Mouse (Mus musculus): Measurements from ENCODE around the gene 2410131K14Rik.

DNA sequence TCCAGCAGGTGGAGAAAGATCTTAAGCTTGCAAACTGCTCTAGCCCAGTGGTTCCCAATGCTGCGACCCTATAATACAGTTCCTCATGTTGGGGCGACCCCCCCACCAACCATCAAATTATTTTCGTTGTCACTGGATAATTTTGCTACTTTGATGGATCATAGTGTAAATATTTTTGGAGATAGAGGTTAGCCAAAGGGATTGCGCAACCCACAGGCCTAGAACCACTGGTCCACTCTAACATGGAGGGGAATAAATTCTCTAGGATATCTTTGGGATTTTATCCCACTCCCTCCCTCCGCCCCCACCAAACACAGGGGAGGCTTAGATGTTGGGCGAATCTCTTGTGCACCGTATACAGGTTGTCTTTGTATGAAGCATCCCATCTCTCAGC, 49.8 kb downstream of the 2410131K14Rik start:
- TF ChIP-seq USF2 (IDR thresholded peaks at IDR 0.05; ENCODE audit: borderline replicate concordance in 1 of 2, insufficient read depth in 1 of 2, low read depth in 1 of 2, low read length in 2 of 2) (no peak), ZKSCAN1 (IDR thresholded peaks at IDR 0.05; ENCODE audit: low read depth, low read length) (no peak), MXI1 (IDR thresholded peaks at IDR 0.05; ENCODE audit: low read depth, low read length) (no peak), KAT2A (conservative IDR thresholded peaks at IDR 0.05; ENCODE audit: low read depth, low read length) (no peak), ZMIZ1 (IDR thresholded peaks at IDR 0.05; ENCODE audit: low read depth, low read length) (no peak), CHD2 (IDR thresholded peaks at IDR 0.05; ENCODE audit: low read length) (no peak), MAX (IDR thresholded peaks at IDR 0.05; ENCODE audit: low read length) (no peak), POLR2A (IDR thresholded peaks at IDR 0.05; ENCODE audit: control insufficient read depth in 1 of 2, insufficient read depth in 1 of 2, low read depth in 1 of 2, low read length in 2 of 2, poor library complexity in 1 of 2) (no peak)
